Mouse (Mus musculus) midbrain, postnatal 0 days (tissue): ENCODE measurements around the gene Ccdc93. TPM values are rescaled to one million over a fixed set of nuclear protein-coding genes. Genes with fewer than 3 reads are reported as not detected.
A peak's percentile ranks its signal among the peaks of the same experiment; 100 is the strongest.

Source experiments
- ATAC-seq: fragments of 200-750 bp; cut with Nextera tagmentation; 2 replicates; pipeline ENCODE4 v1.8.0; 2017; ENCODE audit warnings: moderate number of reproducible peaks, mild to moderate bottlenecking, moderate TSS enrichment, moderate library complexity; ENCODE audit not compliant: low FRiP score
- DNase-seq: peaks from one replicate; pipeline ENCODE4 v3.0.0-alpha.2; 2015; ENCODE audit warnings: low spot score
- H3K27ac ChIP-seq: fragments of 300-500 bp; sonication (generic); 2 replicates; pipeline ENCODE4 v1.5.1; 2014; ENCODE audit warnings: low read depth, mild to moderate bottlenecking, low read length, mixed read lengths
- H3K27me3 ChIP-seq: fragments of 300-500 bp; sonication (generic); 2 replicates; pipeline ENCODE4 v1.6.1; 2014; ENCODE audit warnings: low read length, control low read depth, mixed read lengths; ENCODE audit not compliant: insufficient read depth
- H3K36me3 ChIP-seq: fragments of 300-500 bp; sonication (generic); 2 replicates; pipeline ENCODE4 v1.6.1; 2014; ENCODE audit warnings: low read length, control low read depth, mixed read lengths; ENCODE audit not compliant: insufficient read depth
- H3K4me1 ChIP-seq: fragments of 300-500 bp; sonication (generic); 2 replicates; pipeline ENCODE4 v1.6.1; 2014; ENCODE audit warnings: mild to moderate bottlenecking, control low read depth, antibody characterized with exemption, low read length, mixed read lengths; ENCODE audit not compliant: insufficient read depth
- H3K4me2 ChIP-seq: fragments of 300-500 bp; sonication (generic); 2 replicates; pipeline ENCODE4 v1.6.1; 2014; ENCODE audit warnings: low read depth, mild to moderate bottlenecking, low read length, mixed read lengths; ENCODE audit not compliant: poor library complexity, severe bottlenecking
- H3K4me3 ChIP-seq: fragments of 300-500 bp; sonication (generic); 2 replicates; pipeline ENCODE4 v1.5.1; 2014; ENCODE audit warnings: low read depth, mild to moderate bottlenecking, low read length, moderate library complexity
- H3K9ac ChIP-seq: fragments of 300-500 bp; sonication (generic); replicated peaks from 2 replicates; pipeline ENCODE4 v1.6.1; 2014; ENCODE audit warnings: mild to moderate bottlenecking, low read length, moderate library complexity, mixed read lengths; ENCODE audit not compliant: poor library complexity, severe bottlenecking
- H3K9me3 ChIP-seq: fragments of 300-500 bp; sonication (generic); 2 replicates; pipeline ENCODE4 v1.6.1; 2016; ENCODE audit warnings: low read length, control low read depth
- CTCF ChIP-seq: IDR thresholded peaks from 2 replicates; pipeline ENCODE4 v1.5.1; 2016; ENCODE audit warnings: antibody characterized with exemption, mild to moderate bottlenecking
- WGBS: fragments of 180-500 bp; shearing (Covaris S2); extraction: QIAGEN DNeasy Blood & Tissue Kit; methylation state at CpG from one replicate; pipeline ENCODE4 v1.1.7; 2014; 5-methylcytosine and 5-hydroxymethylcytosine counted together
- polyA plus RNA-seq: library from polyadenylated mRNA; unstranded; fragments of >200 nt; fragmentation: Nextera tagmentation; extraction: Ambion mirVana; gene quantifications from 2 replicates; pipeline ENCODE4 v1.2.1, GENCODE M21; 2015
- total RNA-seq: library from RNA; depleted of rRNA; stranded (reverse); fragments of >200 nt; gene quantifications from 2 replicates; pipeline ENCODE4 v1.2.3, GENCODE M21; 2014

Gene Ccdc93
- total and polyA plus RNA-seq, 2 experiments from 2014 or later, result 7.2 to 12.5 TPM

GRCm38 (mm10) chr1:121390421-121390820 lies 40.4 kb upstream of the Ccdc93 start:
- peak overlapping the region; percentile 12; the same call in 1 of the 2 replicates for H3K4me3 ChIP-seq
- H3K36me3 ChIP-seq, result no peaks in the 10 kb centered on the region
- H3K9me3 ChIP-seq, result no peaks in the 10 kb centered on the region
- no peak overlapping the region for H3K27ac ChIP-seq
- 29% methylated on average over 13 of the region's 13 CpGs for WGBS
- H3K4me1 ChIP-seq, result no peaks in the 10 kb centered on the region
- H3K27me3 ChIP-seq, result no peaks in the 10 kb centered on the region
- TF ChIP-seq CTCF, result no peak
- DNase-seq (no peak), ATAC-seq (no peak)
- 0 out of 2 replicates have a peak overlapping the region, but pooled peaks have one; percentile 13 for H3K9ac ChIP-seq
- peak overlapping the region; percentile 44 for H3K4me2 ChIP-seq

DNA sequence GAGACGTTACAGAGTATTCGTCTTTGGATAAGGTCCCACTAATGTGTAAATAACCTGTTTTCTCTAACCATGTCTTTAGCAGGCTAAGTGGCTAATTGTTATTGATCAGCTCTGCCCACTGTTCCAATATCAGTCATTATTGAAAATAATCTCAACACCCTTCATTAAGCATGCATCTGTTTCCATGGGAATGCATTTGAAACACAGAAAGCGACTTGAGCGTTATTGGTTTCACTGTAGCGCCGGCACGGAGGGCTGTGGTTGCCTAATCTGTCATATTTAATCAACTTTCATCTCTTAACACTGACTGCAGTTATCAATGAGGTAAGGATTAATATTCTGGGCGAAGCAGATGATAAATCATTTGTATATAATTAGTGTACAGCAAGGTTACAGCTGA lies 40.0 kb upstream of the Ccdc93 start:
- peak; percentile 35 for DNase-seq
- Histone ChIP-seq H3K27ac (no peak overlapping the region), H3K4me3 (peak overlapping the region; percentile 12; the same call in 1 of the 2 replicates)

DNA sequence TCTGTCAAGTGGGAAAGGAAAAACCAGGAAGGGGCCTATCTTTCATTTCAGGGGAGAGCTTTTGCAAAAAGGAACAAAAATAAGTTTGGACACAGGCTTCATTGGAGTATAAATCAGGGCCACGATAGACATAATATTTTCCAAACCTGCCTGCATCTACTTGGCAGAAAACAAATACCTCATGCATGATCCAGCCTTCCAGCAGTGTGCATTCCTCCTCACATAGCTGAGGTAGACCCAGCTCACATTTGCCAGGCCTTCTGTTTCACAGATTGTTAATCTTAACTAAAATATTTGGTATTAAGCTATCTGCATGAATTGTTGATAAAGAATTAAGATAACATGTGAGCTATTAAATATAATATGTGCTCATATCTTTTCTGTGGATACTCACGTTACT lies 37.7 kb upstream of the Ccdc93 start:
- Histone ChIP-seq H3K27ac (no peak overlapping the region), H3K27me3 (no peaks in the 10 kb centered on the region), H3K36me3 (no peaks in the 10 kb centered on the region), H3K4me2 (no peak overlapping the region), H3K9ac (no peak overlapping the region), H3K4me3 (no peak overlapping the region), H3K4me1 (no peaks in the 10 kb centered on the region), H3K9me3 (no peaks in the 10 kb centered on the region)
- DNase-seq (no peak), ATAC-seq (no peak)
- no peak for TF ChIP-seq CTCF
- 83% methylated on average over 2 of the region's 2 CpGs for WGBS

More for the DNA sequence above, 40.0 kb upstream of the Ccdc93 start:
- TF ChIP-seq CTCF, result no peak
- WGBS, result 27% methylated on average over 8 of the region's 8 CpGs
- Histone ChIP-seq H3K4me1 (no peaks in the 10 kb centered on the region), H3K9me3 (no peaks in the 10 kb centered on the region), H3K36me3 (no peaks in the 10 kb centered on the region), H3K4me2 (peak overlapping the region; percentile 44), H3K9ac (0 out of 2 replicates have a peak overlapping the region, but pooled peaks have one; percentile 13), H3K27me3 (no peaks in the 10 kb centered on the region)
- ATAC-seq, result no peak

DNA sequence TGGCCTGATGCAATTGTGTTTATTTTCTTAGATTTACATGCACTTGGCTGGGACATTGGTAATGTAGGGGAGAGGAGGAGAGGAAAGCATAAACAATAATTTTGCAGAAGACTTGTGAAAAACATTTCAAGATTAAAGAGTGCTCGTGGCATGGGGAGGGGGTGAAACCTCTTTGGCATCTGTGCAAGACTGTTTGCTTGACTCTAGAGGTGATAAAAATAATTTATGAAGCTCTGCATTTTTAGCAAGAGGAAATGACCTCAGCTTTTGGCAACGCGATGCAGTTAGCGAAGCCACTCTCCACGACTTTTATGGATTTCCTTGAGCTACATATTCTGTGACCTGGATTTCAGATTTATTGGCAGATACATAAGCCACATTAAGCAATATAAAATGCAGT lies 36.1 kb upstream of the Ccdc93 start:
- Histone ChIP-seq H3K9me3 (no peaks in the 10 kb centered on the region), H3K4me2 (no peak overlapping the region), H3K27me3 (no peaks in the 10 kb centered on the region), H3K36me3 (no peaks in the 10 kb centered on the region), H3K4me3 (no peak overlapping the region), H3K9ac (no peak overlapping the region), H3K4me1 (no peaks in the 10 kb centered on the region), H3K27ac (no peak overlapping the region)
- no peak for TF ChIP-seq CTCF
- ATAC-seq, result no peak
- peak; percentile 37 for DNase-seq
- 61% methylated on average over 5 of the region's 5 CpGs for WGBS

GRCm38 (mm10) chr1:121396501-121396900 lies 34.3 kb upstream of the Ccdc93 start:
- H3K27me3 ChIP-seq, result no peaks in the 10 kb centered on the region
- no peaks in the 10 kb centered on the region for H3K4me1 ChIP-seq
- H3K36me3 ChIP-seq, result no peaks in the 10 kb centered on the region
- TF ChIP-seq CTCF, result no peak
- no peak overlapping the region for H3K4me2 ChIP-seq
- WGBS, result 80% methylated on average over 4 of the region's 4 CpGs
- H3K9ac ChIP-seq, result no peak overlapping the region
- no peak overlapping the region for H3K4me3 ChIP-seq
- no peak overlapping the region for H3K27ac ChIP-seq
- DNase-seq (no peak), ATAC-seq (no peak)
- no peaks in the 10 kb centered on the region for H3K9me3 ChIP-seq

- no peaks in the 10 kb centered on the region for H3K36me3 ChIP-seq
- no peak for ATAC-seq
- no peak overlapping the region for H3K27ac ChIP-seq
- 77% methylated on average over 4 of the region's 4 CpGs for whole genome bisulfite sequencing
- no peak for TF ChIP-seq CTCF
- H3K9ac ChIP-seq, result no peak overlapping the region
- no peaks in the 10 kb centered on the region for H3K4me1 ChIP-seq
- no peak for DNase-seq
- no peaks in the 10 kb centered on the region for H3K27me3 ChIP-seq
- no peaks in the 10 kb centered on the region for H3K9me3 ChIP-seq
- H3K4me3 ChIP-seq, result no peak overlapping the region
- H3K4me2 ChIP-seq, result no peak overlapping the region
Observed at GRCm38 (mm10) chr1:121398231-121398630, 32.6 kb upstream of the Ccdc93 start.
